Mouse (Mus musculus) cerebellum, postnatal 36 days (tissue): Measurements from ENCODE around the gene Bri3.

ENCODE experiments used
- DNase-seq, 2 experiments: peaks; one replicate each; pipeline ENCODE4 v3.0.0; 2021 to 2022; ENCODE audit warnings: mixed read lengths in 2 of 2

Gene Bri3

DNA sequence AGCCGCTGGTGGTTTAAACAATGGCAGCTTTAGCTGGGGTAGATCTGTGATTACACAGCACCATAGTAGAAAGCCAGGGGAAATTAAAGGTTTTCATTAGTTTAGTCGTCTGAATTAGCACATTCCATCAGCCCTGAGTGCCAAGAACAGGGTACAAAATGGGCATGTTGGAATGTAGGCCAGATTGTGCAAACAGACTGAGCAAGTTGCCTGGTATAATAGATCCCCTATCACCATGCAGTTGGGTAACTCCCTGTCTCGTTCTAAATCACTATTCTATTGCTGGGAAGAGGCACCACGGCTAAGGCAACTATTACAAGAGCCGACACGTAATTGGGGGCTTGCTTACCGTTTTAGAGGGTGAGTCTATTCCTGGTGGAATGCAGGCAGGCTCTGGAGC, 9.5 kb upstream of the Bri3 start:
- DNase-seq, result no peak

DNA sequence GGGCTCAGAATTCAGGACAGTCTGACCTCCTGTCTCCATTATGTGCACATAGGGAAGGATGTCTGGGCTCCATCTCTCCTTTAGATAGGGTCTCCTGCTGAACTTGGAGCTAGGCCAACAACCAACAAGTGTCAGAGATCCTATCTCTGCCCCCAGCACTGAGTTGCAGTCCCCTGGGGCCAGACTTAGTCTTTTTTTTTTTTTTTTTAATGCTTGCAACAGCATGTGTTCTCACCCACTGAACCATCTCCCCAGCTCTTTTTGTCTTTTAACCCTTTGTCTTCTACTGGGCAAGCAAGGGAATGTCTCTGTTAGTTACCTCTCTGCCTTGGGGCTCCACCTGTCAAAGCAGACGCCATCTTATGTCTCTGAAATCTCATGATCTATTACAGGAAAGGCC, 5.3 kb upstream of the Bri3 start:
- DNase-seq, result no peak

DNA sequence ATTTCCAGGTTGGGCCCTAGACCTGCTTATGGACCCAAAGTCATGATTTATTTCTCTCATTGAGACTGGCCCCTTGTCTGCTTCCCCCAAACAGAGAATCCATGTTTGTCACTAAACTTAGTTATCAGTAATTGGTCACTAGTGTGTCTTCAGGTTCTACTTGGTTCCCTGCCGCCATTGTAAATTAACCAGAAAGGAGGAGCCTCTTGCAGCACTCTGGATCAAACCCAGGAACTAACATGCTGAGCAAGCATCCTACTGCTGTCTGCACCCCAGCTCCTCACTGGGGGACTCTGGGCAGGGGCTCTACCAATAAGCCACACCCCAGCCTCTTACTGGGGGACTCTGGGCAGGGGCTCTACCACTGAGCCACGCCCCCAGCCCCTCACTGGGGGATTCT, 1.4 kb downstream of the Bri3 start:
- no peak for DNase-seq

DNA sequence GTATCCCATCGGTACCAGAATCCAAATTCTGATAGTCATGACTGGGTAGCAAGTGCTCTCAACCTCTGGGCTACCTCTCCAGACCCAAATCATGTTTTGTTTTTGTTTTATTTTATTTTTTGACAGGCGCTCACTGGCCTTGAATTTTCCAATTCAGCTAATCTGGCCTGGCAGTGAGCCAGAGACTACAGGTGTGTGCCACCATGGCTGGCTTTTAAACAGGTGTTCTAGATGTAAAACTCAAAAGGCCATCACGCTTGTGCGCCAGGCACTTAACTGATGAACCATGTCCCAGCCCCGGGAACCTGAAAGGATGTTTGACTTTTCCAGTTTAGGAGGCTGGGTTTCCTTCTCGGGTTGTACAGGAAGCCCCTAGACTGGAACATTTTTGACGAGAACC, 2.4 kb downstream of the Bri3 start:
- DNase-seq, result no peak

DNA sequence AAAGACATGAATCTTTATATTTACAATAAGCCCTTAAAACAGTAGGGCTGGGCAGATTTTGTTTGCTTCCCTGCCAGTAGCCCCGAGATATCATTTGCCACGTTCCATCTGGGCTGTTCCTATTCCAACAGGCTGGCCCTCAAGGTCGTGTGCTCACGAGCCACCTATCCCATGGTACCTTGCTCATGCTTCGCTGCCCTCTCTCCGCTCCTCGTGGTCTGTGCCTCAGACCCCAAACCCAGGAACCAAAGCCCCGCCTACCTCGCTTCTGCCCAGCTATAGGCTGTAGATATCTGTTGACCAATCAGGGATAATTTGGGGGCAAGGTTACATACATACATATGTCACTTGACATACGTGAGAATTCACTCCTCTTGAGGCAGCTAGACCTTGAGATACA, 3.1 kb downstream of the Bri3 start:
- DNase-seq, result no peak

DNA sequence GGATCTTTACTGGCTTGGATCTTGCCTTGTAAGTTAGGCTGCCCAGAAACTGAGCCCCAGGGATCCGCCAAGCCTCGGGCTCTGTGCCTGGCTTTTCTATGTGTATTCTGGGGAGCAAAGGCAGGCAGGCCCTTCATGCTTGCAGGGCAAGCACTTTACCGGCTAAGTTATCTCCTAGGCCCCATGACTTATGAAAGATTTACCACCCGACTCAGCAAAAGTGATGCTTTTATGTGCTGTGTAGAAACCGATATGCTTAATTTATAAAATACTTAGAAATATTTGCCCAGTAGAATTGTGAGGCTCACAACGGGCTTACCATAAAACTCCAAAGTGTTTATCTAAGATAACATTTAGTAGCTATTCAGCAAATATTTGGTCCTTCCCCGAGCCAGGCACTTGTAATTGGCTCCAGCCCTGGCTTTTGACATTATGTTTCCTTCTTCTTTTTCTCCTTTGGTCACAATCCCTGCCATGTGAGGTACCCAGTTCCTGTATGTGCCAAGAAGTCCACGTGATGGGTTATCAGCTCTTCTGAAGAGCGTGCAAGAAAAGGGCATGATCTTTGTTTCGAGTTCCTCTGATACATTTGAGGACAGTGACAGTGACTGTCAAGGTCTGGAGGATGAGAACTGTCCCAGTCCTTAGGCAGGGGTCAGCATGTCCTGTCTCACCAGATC, 3.8 kb downstream of the Bri3 start:
- no peak for DNase-seq

DNA sequence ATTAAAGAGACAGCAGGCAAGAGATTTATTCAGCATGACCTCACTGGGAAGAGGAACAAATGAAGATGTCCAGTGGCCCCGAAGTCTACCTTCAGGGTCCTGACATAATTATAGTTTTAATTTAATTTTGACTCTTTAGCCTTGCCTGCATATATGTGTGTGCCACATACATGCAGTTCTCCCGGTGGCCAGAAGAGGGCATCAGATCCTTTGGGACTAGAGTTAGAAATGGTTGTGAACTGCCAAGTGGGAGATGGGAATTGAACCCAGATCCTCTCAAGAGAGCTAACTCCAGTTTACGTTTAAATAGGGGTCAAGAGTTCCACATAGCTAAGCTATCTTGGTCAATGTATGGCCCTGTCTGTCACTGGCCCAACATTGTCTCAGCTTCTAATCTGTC, 5.6 kb downstream of the Bri3 start:
- DNase-seq, result no peak

DNA sequence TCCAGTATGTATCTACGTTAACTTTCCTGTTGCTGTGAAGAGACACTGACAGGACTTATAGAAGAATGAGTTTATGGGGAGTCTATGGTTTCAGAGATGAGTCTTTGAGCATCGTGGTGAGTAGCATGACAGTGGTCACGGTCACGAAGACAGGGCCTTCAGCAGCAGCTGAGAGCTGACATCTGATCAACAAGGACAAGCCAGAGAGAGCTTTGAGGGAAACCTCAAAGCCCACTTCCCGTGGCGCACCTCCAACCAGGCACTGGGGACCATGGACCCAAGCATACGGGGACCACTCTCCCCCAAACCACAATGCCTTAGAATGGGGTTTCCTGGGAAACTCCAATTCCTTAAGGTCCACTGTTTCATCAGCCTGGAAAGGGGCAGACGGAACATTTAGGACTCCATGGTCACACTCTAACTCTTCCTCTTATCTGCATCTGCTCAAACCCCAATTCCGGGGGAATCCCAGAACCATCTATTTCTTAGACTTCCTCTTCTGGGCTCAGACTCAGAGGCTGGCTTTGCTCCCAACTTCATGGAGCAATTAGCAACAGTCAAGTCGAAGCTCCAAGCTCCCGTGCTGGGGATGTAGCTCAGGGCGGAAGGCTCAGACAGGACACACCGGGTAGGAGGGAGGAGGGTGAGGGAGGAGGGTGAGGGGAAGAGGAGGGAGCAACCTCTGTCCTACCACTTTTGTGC, 7.8 kb downstream of the Bri3 start:
- DNase-seq, result no peak

DNA sequence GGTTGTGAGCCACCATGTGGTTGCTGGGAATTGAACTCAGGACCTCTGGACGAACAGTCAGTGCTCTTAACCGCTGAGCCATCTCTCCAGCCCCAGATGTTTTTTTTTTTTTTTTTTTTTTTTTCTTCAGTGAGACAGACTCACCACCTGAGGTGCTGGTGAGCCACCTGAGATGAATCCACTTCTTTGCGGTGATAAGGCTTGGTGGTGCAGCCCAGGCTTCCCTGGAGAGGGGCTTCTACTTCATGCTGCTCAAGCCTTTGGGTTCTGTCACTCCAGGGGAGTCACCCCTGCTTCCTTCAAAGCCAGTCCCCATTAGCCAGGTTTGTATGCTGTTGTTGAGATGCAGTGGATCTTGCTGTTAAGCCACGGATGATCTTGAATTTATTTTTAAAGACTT, 9.0 kb downstream of the Bri3 start:
- no peak for DNase-seq

DNA sequence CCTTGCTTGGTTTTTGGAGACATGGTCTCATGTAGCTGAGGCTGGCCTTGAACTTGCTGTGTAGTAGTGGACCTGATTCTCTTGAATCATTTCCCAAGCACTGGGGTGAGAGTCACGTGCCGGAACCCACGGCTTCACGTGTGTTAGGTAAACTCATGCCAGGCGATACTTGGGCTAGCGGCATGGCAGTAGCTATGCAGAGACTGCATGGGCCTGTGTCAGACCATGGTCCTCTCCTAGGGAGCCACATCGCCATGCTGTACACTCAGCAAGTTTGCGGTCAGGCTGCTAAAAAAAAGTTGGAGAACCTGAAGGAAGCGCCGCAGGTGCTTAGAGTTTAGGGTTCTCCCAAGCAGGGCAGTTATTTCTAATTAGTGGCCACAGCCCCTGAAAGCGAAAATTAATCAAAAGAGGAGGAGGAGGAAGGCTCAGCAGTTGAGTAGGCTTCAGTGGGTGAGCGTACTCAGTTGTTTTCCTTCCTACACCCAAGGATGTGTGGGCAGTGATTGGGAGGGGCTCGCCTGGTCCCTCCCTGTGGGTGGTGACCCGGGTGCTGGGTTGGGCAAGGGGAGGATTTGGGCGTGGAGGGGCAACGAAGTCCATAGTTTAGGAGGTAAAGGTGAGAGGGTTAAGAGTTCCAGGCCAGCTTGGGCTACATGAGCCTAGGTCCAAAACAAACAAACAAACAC, 10.0 kb downstream of the Bri3 start:
- DNase-seq, result no peak

DNA sequence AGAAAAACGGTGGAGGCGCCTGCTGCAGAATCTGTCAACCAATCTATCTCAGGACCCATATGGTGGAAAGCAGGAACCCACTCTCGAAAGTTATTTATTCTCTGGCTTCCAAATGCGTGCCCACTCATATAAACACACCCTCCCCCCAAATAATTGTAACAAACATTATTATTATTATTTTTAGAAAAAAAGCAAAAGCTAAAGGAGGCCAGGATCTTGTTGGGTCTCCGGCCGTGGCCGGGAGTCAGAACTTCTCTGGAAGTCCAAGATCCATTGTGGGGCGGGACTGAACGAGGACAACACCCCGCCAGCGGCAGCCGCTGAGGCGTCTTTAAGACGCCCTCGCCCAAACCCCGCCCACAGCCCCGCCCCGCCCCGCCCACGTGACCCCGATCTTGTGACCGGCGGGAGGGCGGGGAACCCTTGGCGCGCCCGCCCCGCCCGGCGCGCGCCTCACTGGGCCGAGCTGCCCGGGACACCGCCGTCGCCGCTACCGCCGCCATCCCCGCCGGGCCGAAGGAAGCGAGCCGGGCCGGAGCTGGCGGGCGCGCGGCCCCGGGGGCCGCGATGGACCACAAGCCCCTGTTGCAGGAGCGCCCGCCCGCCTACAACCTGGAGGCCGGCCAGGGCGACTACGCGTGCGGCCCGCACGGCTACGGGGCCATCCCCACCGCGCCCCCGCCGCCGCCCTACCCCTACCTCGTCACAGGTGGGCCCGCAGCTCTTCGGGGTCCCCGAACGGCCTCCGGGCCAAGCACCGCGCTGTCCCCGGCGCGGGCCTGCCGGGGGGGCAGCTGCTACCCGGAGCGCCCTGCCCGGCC, 10.8 kb downstream of the Bri3 start:
- DNase-seq, result peak; percentile 76 to 84

DNA sequence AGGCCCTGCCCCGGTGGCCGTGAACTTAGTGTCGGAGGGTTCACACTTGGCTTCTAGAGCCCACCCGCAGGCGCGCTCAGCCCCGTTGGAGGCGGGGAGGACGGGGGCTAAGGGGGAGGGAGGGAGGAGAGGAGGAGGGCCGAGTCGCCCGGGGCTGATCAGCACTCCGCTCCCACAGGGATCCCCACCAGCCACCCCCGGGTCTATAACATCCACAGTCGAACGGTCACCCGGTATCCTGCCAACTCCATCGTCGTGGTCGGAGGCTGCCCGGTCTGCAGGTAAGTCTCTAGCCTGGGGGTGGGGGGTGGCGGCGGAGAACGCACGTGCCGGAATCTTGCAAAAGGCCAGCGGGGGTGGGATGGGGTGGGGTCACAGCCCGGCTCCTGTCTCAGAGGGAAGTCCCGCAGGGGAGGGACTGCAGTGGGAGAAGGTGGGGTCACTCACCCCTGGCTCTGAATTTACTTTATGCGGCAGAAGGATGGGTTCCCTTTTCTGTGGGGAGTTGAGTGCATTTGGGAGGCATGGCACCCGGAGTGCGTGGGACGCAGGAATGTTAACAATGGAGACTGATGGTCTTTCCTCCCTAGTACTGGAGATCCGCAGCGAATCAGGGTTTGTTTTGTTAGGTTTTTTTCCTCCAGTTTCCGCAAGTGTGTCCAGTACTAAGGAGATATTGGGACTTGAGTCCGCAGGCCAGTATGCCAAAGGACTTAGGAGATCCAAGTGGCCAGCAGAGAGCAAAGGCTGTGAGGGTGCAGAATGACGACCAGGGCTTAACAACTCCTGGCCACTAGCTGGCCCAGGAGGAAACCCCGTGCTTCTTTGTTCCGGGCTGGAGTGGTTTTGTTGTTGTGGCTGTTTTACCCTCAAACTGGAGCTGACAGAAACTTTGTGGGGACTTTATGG, 11.6 kb downstream of the Bri3 start:
- peak in 1 of 2 experiments; percentile 46 for DNase-seq

DNA sequence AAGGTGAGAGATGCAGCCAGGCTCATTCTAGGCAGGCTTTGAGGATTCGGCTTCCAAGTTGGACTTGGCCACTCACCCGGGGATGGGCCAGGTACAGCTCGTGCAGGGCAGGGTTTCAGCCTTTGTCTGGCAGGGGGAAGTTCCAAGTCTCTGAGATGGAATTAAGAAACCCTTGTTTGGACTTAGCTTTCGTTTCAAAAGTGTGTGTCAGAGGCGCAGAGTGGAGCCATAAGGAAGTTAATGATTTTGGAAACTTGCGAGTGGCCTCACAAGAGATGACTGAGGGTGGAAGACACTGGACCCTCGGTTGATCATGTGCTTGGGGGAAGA, 12.3 kb downstream of the Bri3 start:
- no peak for DNase-seq

DNA sequence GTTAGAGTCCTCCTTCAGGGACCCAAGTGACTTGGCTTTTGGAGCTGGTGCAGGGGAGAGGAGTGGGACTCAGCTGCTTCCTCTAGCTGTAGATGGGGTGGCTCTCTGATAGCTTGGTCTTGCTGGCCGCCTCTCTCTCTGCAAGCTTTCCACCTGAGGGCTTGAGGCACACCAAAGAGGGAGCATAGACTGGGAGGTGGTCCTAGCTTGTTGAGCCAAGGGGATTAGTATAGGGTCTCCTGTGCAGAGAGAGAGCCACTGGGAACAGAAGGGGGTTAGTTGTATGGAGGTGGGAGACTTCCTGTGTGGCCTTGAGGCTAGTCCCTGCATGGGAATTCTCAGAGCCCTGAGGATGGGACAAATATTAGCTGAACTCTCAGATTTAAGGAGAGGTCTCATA, 12.7 kb downstream of the Bri3 start:
- no peak for DNase-seq

DNA sequence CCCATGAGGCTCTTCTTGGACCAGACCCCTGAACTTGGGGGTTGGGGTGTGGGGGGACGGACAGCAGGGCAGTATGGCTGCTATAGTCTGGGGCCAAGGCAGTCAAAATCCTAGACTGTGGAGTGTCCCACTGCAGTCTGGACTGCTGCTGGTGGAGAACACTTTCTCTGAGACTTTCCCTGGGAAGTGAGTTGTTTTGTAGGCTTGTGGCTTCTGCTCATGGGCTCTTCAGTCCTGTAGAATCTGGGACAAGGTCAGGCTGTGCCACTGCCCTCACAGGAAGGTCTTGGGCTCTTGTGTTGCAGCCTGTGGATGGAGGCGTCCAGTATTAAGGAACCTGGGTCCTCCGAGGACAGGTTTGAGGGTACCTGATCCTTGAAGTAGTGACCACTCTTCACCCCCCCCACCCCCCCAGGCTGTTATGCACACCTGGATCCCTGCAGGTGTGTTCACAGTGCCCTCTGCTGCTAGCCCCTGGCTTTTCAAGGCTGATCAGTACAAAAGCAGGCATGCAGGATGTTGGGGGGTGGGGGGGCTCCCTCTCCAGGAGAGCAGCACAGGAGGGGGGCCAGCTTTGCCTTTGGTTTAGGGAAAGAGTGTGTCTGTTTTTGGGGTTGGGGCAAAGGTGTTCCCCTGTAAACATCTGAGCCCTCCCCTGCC, 13.3 kb downstream of the Bri3 start:
- no peak for DNase-seq

DNA sequence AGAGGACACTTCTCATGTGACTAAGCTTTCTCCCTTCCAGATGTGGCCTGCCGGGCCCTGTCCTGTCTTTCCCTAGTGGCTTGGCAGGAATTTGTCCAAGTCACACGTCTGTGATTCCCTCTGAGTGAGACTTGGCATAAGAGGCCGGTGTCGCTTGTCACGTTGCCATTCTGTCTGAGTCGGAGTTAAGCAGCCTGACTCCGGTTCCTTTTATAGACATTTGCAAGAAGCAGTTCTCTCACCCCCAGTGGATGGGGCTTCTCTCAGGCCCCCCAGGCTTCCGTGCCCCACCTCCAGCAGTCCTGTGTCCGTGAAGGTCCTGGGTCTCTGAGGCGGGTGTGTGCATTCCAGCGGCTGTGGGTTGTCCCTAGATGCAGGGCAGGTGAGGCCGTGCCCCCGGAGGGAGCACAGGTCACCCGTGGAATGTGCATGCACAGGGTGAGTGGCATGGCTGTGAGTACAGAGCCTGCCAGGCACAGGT, 13.9 kb downstream of the Bri3 start:
- DNase-seq, result peak; percentile 22 to 36

DNA sequence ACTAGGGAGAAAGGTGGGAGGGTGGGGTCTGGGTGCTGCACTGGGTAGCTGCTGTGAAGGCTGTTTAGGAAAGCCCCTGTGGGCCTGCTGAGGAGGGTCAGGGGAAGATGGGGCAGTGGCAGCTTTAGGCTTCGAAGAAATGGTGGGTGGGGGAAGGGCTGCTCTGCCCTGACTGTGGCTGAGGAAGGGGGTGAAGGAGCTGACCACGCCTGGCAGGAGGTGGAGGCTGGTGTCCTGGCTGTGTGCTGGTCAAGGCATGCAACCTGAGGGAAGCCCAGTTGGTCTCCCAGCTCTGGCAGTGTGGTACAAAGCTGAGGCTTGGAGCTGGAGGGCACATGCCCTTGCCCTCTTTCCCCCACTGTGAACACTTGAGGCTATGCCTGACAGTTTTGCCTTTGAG, 14.4 kb downstream of the Bri3 start:
- no peak for DNase-seq

DNA sequence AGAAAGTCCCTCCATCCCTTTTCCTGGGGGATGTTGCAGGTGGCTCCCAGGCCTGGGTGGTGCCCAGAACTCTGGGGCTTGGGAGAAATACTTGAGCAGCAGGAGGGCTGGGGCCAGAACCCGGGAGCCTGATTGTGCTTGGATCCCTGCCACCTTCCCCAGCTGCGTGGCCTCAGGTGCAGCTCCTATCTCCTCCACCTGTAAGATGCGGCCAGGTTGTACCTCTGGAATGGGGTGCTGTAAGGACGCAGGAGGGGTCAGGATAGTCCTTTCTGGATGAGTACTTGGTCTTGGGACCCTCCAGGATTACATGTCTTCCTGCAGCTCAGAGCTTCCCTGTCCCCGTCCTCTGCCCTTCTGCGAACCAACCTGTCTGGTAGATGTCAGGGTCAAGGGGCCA, 15.0 kb downstream of the Bri3 start:
- DNase-seq, result no peak

DNA sequence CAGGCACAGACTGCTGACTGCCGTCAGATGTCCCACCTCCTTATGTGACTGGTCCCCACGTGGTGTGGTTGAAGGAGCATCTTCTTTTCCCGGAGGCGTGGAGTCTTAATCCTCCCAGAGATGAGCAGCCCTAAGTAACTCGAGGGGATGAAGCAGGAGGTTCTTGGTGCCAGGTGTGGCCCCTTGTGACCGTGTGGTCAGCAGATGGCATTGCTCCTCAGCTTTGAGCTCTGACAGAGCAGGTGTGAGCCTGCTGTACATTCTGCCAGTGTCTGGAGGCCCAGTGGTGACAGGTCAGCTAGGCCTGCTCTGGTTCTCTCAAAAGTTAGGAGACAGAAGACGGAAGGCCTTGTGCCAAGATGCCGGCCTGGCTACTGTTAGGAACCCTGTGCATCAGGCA, 16.2 kb downstream of the Bri3 start:
- no peak for DNase-seq

DNA sequence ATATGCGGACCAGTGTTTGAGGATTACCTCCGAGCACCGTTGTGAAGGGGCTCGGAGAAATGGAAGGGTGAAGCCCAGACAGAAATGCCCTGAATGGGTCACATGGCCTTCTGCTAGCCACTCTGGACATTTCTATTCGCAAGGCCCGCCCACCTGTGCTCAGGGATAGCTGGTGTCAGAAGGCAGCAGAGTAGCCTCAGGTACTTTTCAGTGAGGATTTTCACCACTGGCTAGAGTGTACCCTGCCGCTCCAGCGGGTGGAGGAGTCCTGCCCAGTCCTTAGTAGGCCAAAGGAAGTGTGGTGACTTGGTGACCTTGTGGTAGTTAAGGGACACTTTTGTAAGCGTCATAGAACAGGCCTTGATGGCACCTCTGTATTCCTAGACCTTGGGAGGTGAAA, 17.1 kb downstream of the Bri3 start:
- DNase-seq, result no peak

DNA sequence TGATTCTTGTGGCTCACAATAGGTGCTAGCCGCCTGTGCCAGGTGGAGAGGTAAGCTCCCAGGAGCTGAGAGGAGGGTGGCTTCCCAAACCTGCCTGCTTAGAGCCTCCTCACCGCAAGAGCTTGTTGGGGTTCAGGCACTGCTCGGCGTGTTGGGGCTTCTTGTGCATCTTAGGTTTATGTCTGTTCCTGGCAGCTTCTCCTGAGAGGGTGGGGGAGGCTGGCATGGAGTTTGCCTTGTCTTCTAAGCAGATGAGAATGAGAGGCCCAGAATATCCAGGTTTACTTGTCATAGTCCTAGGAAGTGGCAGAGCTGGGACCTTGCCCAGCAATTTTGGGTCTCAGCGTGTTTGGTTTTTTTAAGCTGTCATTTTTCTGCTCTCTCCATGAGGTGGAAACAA, 17.6 kb downstream of the Bri3 start:
- no peak for DNase-seq

DNA sequence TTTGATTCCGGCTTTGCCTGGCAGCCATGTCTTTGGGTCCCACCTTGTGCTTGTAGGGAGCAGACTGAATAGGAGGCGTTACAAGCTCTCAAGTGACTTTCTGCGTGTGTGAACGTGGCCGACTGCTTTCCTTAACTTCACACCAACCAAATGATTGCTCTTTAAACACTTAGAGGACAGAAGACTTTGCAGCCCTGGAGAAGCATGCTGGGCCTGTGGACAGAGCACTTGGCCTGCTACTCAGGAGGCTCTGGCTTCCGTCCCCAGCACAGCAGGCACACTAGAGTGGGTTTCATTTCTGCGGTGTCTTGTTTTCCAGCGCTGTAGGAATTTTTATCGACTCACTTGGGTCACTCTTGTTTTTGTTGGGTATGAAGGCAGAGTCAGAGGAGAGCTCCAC, 18.8 kb downstream of the Bri3 start:
- no peak for DNase-seq
